Mouse (Mus musculus): ENCODE data around the gene D630039A03Rik.

DNA sequence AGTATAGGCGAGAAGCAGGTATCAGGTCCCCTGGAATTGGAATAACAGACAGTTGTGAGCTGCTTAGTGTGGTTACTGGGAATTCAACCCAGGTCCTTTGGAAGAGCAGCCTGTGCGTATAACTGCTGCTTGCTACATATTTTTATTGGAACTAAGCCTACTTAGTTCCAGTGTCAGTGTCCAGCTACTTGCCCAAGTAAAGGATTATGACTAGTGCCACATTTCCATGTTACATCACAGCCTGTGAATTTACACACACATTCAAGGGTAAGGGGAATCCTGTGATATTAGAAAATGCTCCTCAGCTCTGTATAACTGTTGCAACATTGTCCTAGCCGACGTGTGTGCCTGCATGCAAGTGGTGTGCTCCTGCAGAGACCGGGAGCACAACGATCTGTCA lies 21.2 kb upstream of the D630039A03Rik start:
- TF ChIP-seq CTCF (IDR thresholded peaks at IDR 0.05; ENCODE audit: low read depth, low read length), result no peak
- no peak for TF ChIP-seq GATA1 (IDR thresholded peaks at IDR 0.05; ENCODE audit: borderline replicate concordance, low read length)
